26 mouse cellular contexts compared by ENCODE assay signal in genomic region chr6:55285218-55285617, GRCm38 (mm10). TPM values are rescaled to one million over a fixed set of nuclear protein-coding genes. Genes with fewer than 3 reads are reported as not detected.
DNase-seq lines count a peak whose midpoint lies in the region; ATAC-seq and TF ChIP-seq lines count a peak whose summit lies in the region.
"Had no signal": no experiment of that assay in that cellular context is flagged by ENCODE, and none has a peak within 500 bp of the region (broad histone marks: within the 10 kb centered on the region; RNA-seq: fewer than 3 reads in every experiment).

No protein-coding gene starts in this region.

- H3K27ac ChIP-seq in hindbrain, embryonic 16.5 days (ENCODE audit: low read depth, low read length): no peak overlapping the region
- no peak overlapping the region for H3K27ac ChIP-seq in hindbrain, embryonic 13.5 days
- H3K27ac ChIP-seq: heart, embryonic 10.5 days; heart, embryonic 15.5 days; liver, embryonic 12.5 days had no signal

- no peaks in the 10 kb centered on the region for H3K27me3 ChIP-seq in hindbrain, embryonic 16.5 days (replicated peaks; ENCODE audit: control insufficient read depth, insufficient read depth, low read length)
- no peaks in the 10 kb centered on the region for H3K27me3 ChIP-seq in hindbrain, embryonic 13.5 days
- H3K27me3 ChIP-seq: heart, embryonic 15.5 days; liver, embryonic 12.5 days had no signal

- no peak for TF ChIP-seq POLR2A in brain, embryonic 14.5 days (IDR thresholded peaks at IDR 0.05; ENCODE audit: borderline replicate concordance, extremely low read depth, insufficient read depth, insufficient read length, poor library complexity, severe bottlenecking)

- H3K36me3 ChIP-seq in hindbrain, embryonic 16.5 days (ENCODE audit: control insufficient read depth, insufficient read depth, low read length): no peaks in the 10 kb centered on the region
- H3K36me3 ChIP-seq in hindbrain, embryonic 13.5 days: peaks cover 16% of the 10 kb centered on the region
- H3K36me3 ChIP-seq: heart, embryonic 15.5 days; liver, embryonic 12.5 days had no signal

- no peak overlapping the region for H3K9ac ChIP-seq in hindbrain, embryonic 16.5 days (ENCODE audit: low read depth, low read length)
- no peak overlapping the region for H3K9ac ChIP-seq in hindbrain, embryonic 13.5 days
- H3K9ac ChIP-seq: heart, embryonic 15.5 days; liver, embryonic 12.5 days; liver, postnatal 0 days had no signal

- peak; percentile 44; the same call in 1 of the 2 replicates for ATAC-seq in hindbrain, embryonic 16.5 days
- no peak for ATAC-seq in hindbrain, embryonic 13.5 days (ENCODE audit: low FRiP score)
- ATAC-seq: activated CD4-positive, CD25-positive, alpha-beta regulatory T cell, adult 4 months; CD4-positive, CD25-positive, alpha-beta regulatory T cell, adult 4 months; forebrain, embryonic 14.5 days; intestine, postnatal 0 days; liver, embryonic 12.5 days; liver, postnatal 0 days had no signal

- no peak overlapping the region for H3K4me2 ChIP-seq in hindbrain, embryonic 16.5 days (ENCODE audit: low read length)
- H3K4me2 ChIP-seq in hindbrain, embryonic 13.5 days: no peak overlapping the region
- H3K4me2 ChIP-seq: heart, embryonic 15.5 days; liver, embryonic 12.5 days had no signal

- peak; percentile 40 for DNase-seq in NIH3T3 (ENCODE audit: low read depth)
- peak; percentile 26 for DNase-seq in brain, embryonic 14.5 days (ENCODE audit: low read depth)
- DNase-seq in retina, embryonic 14.5 days (ENCODE audit: low spot score): peak; percentile 8
- DNase-seq in layer of hippocampus, postnatal 25 days (ENCODE audit: extremely low spot score in 1 of 2, low spot score in 1 of 2): no peak
- DNase-seq in layer of hippocampus, postnatal 36 days: no peak
- DNase-seq: adrenal gland, adult 2 months; adrenal gland, postnatal 36 days; cerebellum, adult 8-10 months; cerebellum, postnatal 25 days; gastrocnemius, postnatal 25 days; heart, adult 11 months; kidney, postnatal 14 days; left cerebral cortex, postnatal 4 days; liver, postnatal 0 days; lung, postnatal 36 days; right cerebral cortex, postnatal 14 days had no signal

- H3K9me3 ChIP-seq in hindbrain, embryonic 16.5 days (ENCODE audit: control insufficient read depth, low read length): no peaks in the 10 kb centered on the region
- H3K9me3 ChIP-seq in hindbrain, embryonic 13.5 days: peaks cover 4% of the 10 kb centered on the region; the same call in 1 of the 2 replicates
- H3K9me3 ChIP-seq: heart, embryonic 15.5 days; liver, embryonic 12.5 days had no signal

- no peak for TF ChIP-seq CTCF in brain, embryonic 14.5 days (IDR thresholded peaks at IDR 0.05; ENCODE audit: borderline replicate concordance, extremely low read depth, insufficient read depth, insufficient read length)

- WGBS in hindbrain, embryonic 16.5 days: 55% methylated on average over 5 of the region's 5 CpGs
- 53% methylated on average over 5 of the region's 5 CpGs for WGBS in hindbrain, embryonic 13.5 days

- H3K4me3 ChIP-seq in hindbrain, embryonic 16.5 days (ENCODE audit: low read length): no peak overlapping the region
- no peak overlapping the region for H3K4me3 ChIP-seq in hindbrain, embryonic 13.5 days
- H3K4me3 ChIP-seq: heart, embryonic 10.5 days; heart, embryonic 15.5 days; liver, embryonic 12.5 days had no signal

- H3K4me1 ChIP-seq in hindbrain, embryonic 16.5 days (ENCODE audit: control insufficient read depth, insufficient read depth, low read depth, low read length): no peaks in the 10 kb centered on the region
- H3K4me1 ChIP-seq in hindbrain, embryonic 13.5 days (replicated peaks): 0 out of 2 replicates have a peak, but pooled peaks cover 9% of the 10 kb centered on the region

RNA-seq across cellular contexts. Expression of gene Aqp1, which starts 51.0 kb away (rescaled TPM):
- 27.6 and 30.9 TPM in 2 replicates for polyA plus RNA-seq in hindbrain, embryonic 16.5 days (2015; fragmentation: Nextera tagmentation; extraction: Ambion mirVana)
- polyA plus RNA-seq in hindbrain, embryonic 13.5 days (2015; fragmentation: Nextera tagmentation; extraction: Ambion mirVana): 14.5 and 20.5 TPM in 2 replicates
- 10.8 and 21.6 TPM in 2 replicates for polyA plus RNA-seq in brain, embryonic 14.5 days (2012; rRNA removed)
- total RNA-seq in layer of hippocampus, postnatal 25 days (2021): under 1 TPM; 0.70 to 0.74 TPM
- 1 to 10 TPM in 1 of 2 experiments, under 1 TPM in 1; 0.45 to 2.5 TPM for total RNA-seq in layer of hippocampus, postnatal 36 days (2021)
- total RNA-seq: monocyte, adult 5-6 weeks had no signal
- polyA plus RNA-seq: CD4-positive, CD25-positive, alpha-beta regulatory T cell, adult 4 months had no signal

Comparison
In these comparisons a context has a peak if more than half of its experiments do, and no peak if none do; other contexts are left out.
1. DNase-seq: peak in NIH3T3 (single experiment), brain, embryonic 14.5 days (single experiment) and retina, embryonic 14.5 days (single experiment); none in layer of hippocampus, postnatal 25 days (0 of 2) and layer of hippocampus, postnatal 36 days (0 of 2).